ENCODE assay signal across 10 mouse cellular contexts in genomic region chr13:56575701-56576321, GRCm38 (mm10). TPM values are rescaled to one million over a fixed set of nuclear protein-coding genes. Genes with fewer than 3 reads are reported as not detected.
DNase-seq lines count a peak whose midpoint lies in the region; ATAC-seq and TF ChIP-seq lines count a peak whose summit lies in the region.
"Had no signal": no experiment of that assay in that cellular context is flagged by ENCODE, and none has a peak within 500 bp of the region (broad histone marks: within the 10 kb centered on the region; RNA-seq: fewer than 3 reads in every experiment).

No protein-coding gene starts in this region.

- peaks cover 12% of the 10 kb centered on the region for H3K4me1 ChIP-seq in brown adipose tissue, adult 24 weeks (ENCODE audit: control insufficient read depth, insufficient read depth, insufficient read length, low read length)
- no peaks in the 10 kb centered on the region for H3K4me1 ChIP-seq in hindbrain, postnatal 0 days (ENCODE audit: insufficient read depth, low read length)
- no peaks in the 10 kb centered on the region for H3K4me1 ChIP-seq in midbrain, postnatal 0 days (ENCODE audit: insufficient read depth, low read length)

- H3K36me3 ChIP-seq in hindbrain, postnatal 0 days (ENCODE audit: insufficient read depth, low read length) = no peaks in the 10 kb centered on the region
- no peaks in the 10 kb centered on the region for H3K36me3 ChIP-seq in midbrain, postnatal 0 days (ENCODE audit: insufficient read depth, low read length)
- H3K36me3 ChIP-seq: G1E had no signal

- 67% methylated on average over 12 of the region's 12 CpGs for WGBS in hindbrain, postnatal 0 days
- WGBS in midbrain, postnatal 0 days = 64% methylated on average over 12 of the region's 12 CpGs

- H3K4me3 ChIP-seq in brown adipose tissue, adult 24 weeks (ENCODE audit: insufficient read depth, low read depth, low read length) = no peak overlapping the region
- H3K4me3 ChIP-seq in hindbrain, postnatal 0 days (ENCODE audit: low read length) = no peak overlapping the region
- no peak overlapping the region for H3K4me3 ChIP-seq in midbrain, postnatal 0 days (ENCODE audit: low read depth, low read length)

- DNase-seq in adrenal gland, adult (ENCODE audit: inconsistent age in 2 of 2, low spot score in 1 of 2) = peak; percentile 85 to 95
- no peak for DNase-seq in adrenal gland, adult 8-10 months
- DNase-seq in hindbrain, postnatal 0 days (ENCODE audit: low spot score) = peak; percentile 55
- peak; percentile 26 to 59 for DNase-seq in left cerebral cortex, adult 8-10 months (ENCODE audit: low spot score in 2 of 2)
- DNase-seq in midbrain, postnatal 0 days (ENCODE audit: low spot score) = peak; percentile 34
- DNase-seq in spleen, postnatal 36 days (ENCODE audit: low spot score in 2 of 2) = peak; percentile 34 to 49

- H3K9me3 ChIP-seq in hindbrain, postnatal 0 days (ENCODE audit: low read length) = no peaks in the 10 kb centered on the region
- no peaks in the 10 kb centered on the region for H3K9me3 ChIP-seq in midbrain, postnatal 0 days (ENCODE audit: low read length)

- no peak overlapping the region for H3K9ac ChIP-seq in hindbrain, postnatal 0 days (replicated peaks; ENCODE audit: low read length)
- no peak overlapping the region for H3K9ac ChIP-seq in midbrain, postnatal 0 days (replicated peaks; ENCODE audit: low read length, poor library complexity, severe bottlenecking)

- peak; percentile 64 for ATAC-seq in frontal cortex, adult (ENCODE audit: low TSS enrichment)
- ATAC-seq in hindbrain, postnatal 0 days = no peak
- ATAC-seq in midbrain, postnatal 0 days (ENCODE audit: low FRiP score) = no peak

- no peaks in the 10 kb centered on the region for H3K27me3 ChIP-seq in hindbrain, postnatal 0 days (ENCODE audit: insufficient read depth, low read length)
- no peaks in the 10 kb centered on the region for H3K27me3 ChIP-seq in midbrain, postnatal 0 days (ENCODE audit: insufficient read depth, low read length)

- TF ChIP-seq CTCF in hindbrain, postnatal 0 days (IDR thresholded peaks at IDR 0.05; ENCODE audit: low read depth) = peak; percentile 76
- TF ChIP-seq CTCF in midbrain, postnatal 0 days (IDR thresholded peaks at IDR 0.05) = peak; percentile 72

- no peak overlapping the region for H3K4me2 ChIP-seq in hindbrain, postnatal 0 days (ENCODE audit: low read depth, low read length)
- no peak overlapping the region for H3K4me2 ChIP-seq in midbrain, postnatal 0 days (ENCODE audit: low read depth, low read length, poor library complexity, severe bottlenecking)

- H3K27ac ChIP-seq in brown adipose tissue, adult 24 weeks (replicated peaks; ENCODE audit: low read depth, low read length) = peak overlapping the region; percentile 51
- no peak overlapping the region for H3K27ac ChIP-seq in hindbrain, postnatal 0 days
- no peak overlapping the region for H3K27ac ChIP-seq in midbrain, postnatal 0 days (ENCODE audit: low read depth, low read length)

RNA-seq across cellular contexts. Expression of gene Lect2, which starts 27.5 kb away (rescaled TPM):
- not detected for total RNA-seq in adrenal gland, adult 8-10 months (2022)
- not detected in 2 replicates for polyA plus RNA-seq in brown adipose tissue, adult 24 weeks (2012; ENCODE audit: insufficient read depth, insufficient read length, missing spikeins)
- not detected in 2 replicates for total RNA-seq in hindbrain, postnatal 0 days (2014; rRNA removed)
- 0.23 TPM in 1 of 2 replicates, not detected in the other for polyA plus RNA-seq in hindbrain, postnatal 0 days (2015; fragmentation: Nextera tagmentation; extraction: Ambion mirVana)
- total RNA-seq in left cerebral cortex, adult 8-10 months (2022) = not detected
- total RNA-seq in midbrain, postnatal 0 days (2014; rRNA removed) = not detected in 2 replicates
- not detected in 2 replicates for polyA plus RNA-seq in midbrain, postnatal 0 days (2015; fragmentation: Nextera tagmentation; extraction: Ambion mirVana)
- polyA plus RNA-seq: G1E; neural tube, embryonic 14.5 days had no signal

RNA-seq across cellular contexts. Expression of gene Tgfbi, which starts 33.5 kb away (rescaled TPM):
- total RNA-seq in adrenal gland, adult 8-10 months (2022) = 100 to 1,000 TPM in 2 of 4 experiments, 10 to 100 TPM in 2; 35.2 to 174 (median 104) TPM
- polyA plus RNA-seq in brown adipose tissue, adult 24 weeks (2012; ENCODE audit: insufficient read depth, insufficient read length, missing spikeins) = 17.9 and 18.3 TPM in 2 replicates
- 4.9 and 8.6 TPM in 2 replicates for total RNA-seq in hindbrain, postnatal 0 days (2014; rRNA removed)
- 6.2 and 7.1 TPM in 2 replicates for polyA plus RNA-seq in hindbrain, postnatal 0 days (2015; fragmentation: Nextera tagmentation; extraction: Ambion mirVana)
- 1 to 10 TPM; 4.5 to 5.1 (median 4.9) TPM for total RNA-seq in left cerebral cortex, adult 8-10 months (2022)
- 6.3 and 7.5 TPM in 2 replicates for total RNA-seq in midbrain, postnatal 0 days (2014; rRNA removed)
- polyA plus RNA-seq in midbrain, postnatal 0 days (2015; fragmentation: Nextera tagmentation; extraction: Ambion mirVana) = 3.0 and 3.4 TPM in 2 replicates
- total RNA-seq: G1E had no signal

RNA-seq across cellular contexts. Expression of gene Fbxl21, which starts 53.5 kb away (rescaled TPM):
- total RNA-seq in adrenal gland, adult 8-10 months (2022) = 1 to 10 TPM; 5.8 to 7.5 (median 6.2) TPM
- 0.52 TPM in 1 of 2 replicates, not detected in the other for polyA plus RNA-seq in brown adipose tissue, adult 24 weeks (2012; ENCODE audit: insufficient read depth, insufficient read length, missing spikeins)
- total RNA-seq in hindbrain, postnatal 0 days (2014; rRNA removed) = 6.1 and 11.3 TPM in 2 replicates
- polyA plus RNA-seq in hindbrain, postnatal 0 days (2015; fragmentation: Nextera tagmentation; extraction: Ambion mirVana) = 5.5 and 5.6 TPM in 2 replicates
- total RNA-seq in left cerebral cortex, adult 8-10 months (2022) = 10 to 100 TPM; 11.7 to 14.0 (median 11.9) TPM
- total RNA-seq in midbrain, postnatal 0 days (2014; rRNA removed) = 5.5 and 7.2 TPM in 2 replicates
- polyA plus RNA-seq in midbrain, postnatal 0 days (2015; fragmentation: Nextera tagmentation; extraction: Ambion mirVana) = 3.4 and 4.3 TPM in 2 replicates
- polyA plus RNA-seq: G1E had no signal
